Mouse (Mus musculus): ENCODE data around the gene Gm10382. TPM values are rescaled to one million over a fixed set of nuclear protein-coding genes. Genes with fewer than 3 reads are reported as not detected.

The Gm10382 gene
- 0.17 and 0.18 TPM in 2 replicates for polyA plus RNA-seq (2015; fragmentation: Nextera tagmentation; extraction: Ambion mirVana)

DNA sequence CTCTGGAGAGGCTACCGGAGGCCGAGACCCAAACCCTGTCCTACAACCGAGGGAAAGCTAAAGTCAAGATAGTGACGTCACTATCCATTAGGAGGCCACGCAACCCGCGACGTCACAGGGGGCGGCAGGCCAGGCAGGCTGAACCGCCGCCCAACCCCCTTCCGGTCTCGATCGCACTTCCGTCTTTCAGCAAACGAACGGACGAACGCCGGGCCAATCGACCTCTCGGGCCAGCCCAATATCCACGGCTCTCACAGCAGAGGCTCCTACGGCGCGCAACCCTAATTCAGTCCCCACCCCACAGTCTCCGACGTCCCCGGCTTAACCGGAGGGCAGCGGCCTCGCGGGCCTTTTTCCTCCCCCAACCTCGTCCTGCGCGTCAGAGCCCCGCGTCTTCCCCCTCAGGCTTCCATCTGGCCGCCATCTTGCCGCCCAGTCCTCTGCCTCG, at the start of gene Gm10382:
TSS of gene Gm10382 (plus strand) at position 192 of the 448 bp plus-strand sequence.
- peak within 1 kb of the TSS; percentile 100 for H3K4me3 ChIP-seq (ENCODE audit: low read depth, low read length)
- H3K27ac ChIP-seq (ENCODE audit: low read depth) = peak within 1 kb of the TSS; percentile 100
- no peaks in the 10 kb centered on the region for H3K9me3 ChIP-seq (ENCODE audit: low read length)
- DNase-seq (peak; percentile 94), ATAC-seq (peak; percentile 28)
- no peak for TF ChIP-seq CTCF (IDR thresholded peaks at IDR 0.05; ENCODE audit: low read depth)
- 0 out of 2 replicates have a peak, but pooled peaks have one; percentile 7 for TF ChIP-seq EP300 (IDR thresholded peaks at IDR 0.05; ENCODE audit: low read depth)
- H3K27me3 ChIP-seq (ENCODE audit: insufficient read depth, low read length) = no peaks in the 10 kb centered on the region
- H3K4me2 ChIP-seq (ENCODE audit: low read depth, low read length) = peak within 1 kb of the TSS; percentile 91
- WGBS (ENCODE audit: insufficient replicate concordance) = under 1% methylated on average over 41 of the region's 41 CpGs
- H3K36me3 ChIP-seq (replicated peaks; ENCODE audit: insufficient read depth, low read length) = peaks cover 26% of the 10 kb centered on the region
- peaks cover 37% of the 10 kb centered on the region for H3K4me1 ChIP-seq (ENCODE audit: insufficient read depth)
- peak within 1 kb of the TSS; percentile 100 for H3K9ac ChIP-seq (replicated peaks)

DNA sequence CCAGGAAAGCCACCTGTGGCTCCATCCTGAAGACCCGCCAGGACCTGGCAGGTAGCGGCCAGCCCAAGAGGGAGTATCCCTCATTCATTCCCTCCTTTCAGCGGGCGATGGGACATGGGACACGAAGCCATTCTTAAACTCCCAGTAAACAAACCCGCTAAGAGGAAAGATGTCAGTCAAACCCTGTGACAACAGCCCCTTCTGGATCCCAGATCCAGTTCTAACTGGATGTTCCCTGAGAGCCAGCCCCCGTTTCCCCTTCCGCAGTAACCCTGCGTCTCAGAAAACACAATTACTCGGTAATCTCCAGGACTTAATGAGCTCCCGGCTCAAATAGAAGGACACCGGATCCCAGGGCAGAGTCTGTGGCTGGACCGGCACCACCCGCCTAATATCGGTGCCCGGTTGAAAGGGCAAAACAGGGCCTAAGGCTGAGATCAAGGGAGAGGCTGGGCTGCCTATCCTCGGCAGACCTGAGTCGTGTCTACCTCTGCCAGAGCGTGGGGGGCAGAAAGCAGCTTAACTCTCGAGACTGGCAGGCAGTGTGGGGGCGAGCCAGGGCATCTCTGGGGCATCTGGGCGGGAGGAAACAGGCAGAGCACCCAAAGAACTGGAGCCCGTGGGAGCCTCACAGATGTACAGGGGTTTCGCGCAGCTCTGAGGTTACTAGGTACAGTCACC, 49.1 kb upstream of the Gm10382 start:
- H3K36me3 ChIP-seq (replicated peaks; ENCODE audit: insufficient read depth, low read length) = no peaks in the 10 kb centered on the region
- no peaks in the 10 kb centered on the region for H3K9me3 ChIP-seq (ENCODE audit: low read length)
- no peaks in the 10 kb centered on the region for H3K27me3 ChIP-seq (ENCODE audit: insufficient read depth, low read length)
- peak overlapping the region; percentile 83 for H3K4me2 ChIP-seq (ENCODE audit: low read depth, low read length)
- peak; percentile 7 for ATAC-seq
- H3K4me1 ChIP-seq (ENCODE audit: insufficient read depth) = peaks cover 47% of the 10 kb centered on the region
- 2% methylated on average over 25 of the region's 25 CpGs for WGBS (ENCODE audit: insufficient replicate concordance)
- peak overlapping the region; percentile 82 for H3K9ac ChIP-seq (replicated peaks)
- DNase-seq = no peak
- peak overlapping the region; percentile 75 for H3K4me3 ChIP-seq (ENCODE audit: low read depth, low read length)
- peak overlapping the region; percentile 89 for H3K27ac ChIP-seq (ENCODE audit: low read depth)
- TF ChIP-seq EP300 (IDR thresholded peaks at IDR 0.05; ENCODE audit: low read depth) = no peak
- TF ChIP-seq CTCF (IDR thresholded peaks at IDR 0.05; ENCODE audit: low read depth) = no peak

DNA sequence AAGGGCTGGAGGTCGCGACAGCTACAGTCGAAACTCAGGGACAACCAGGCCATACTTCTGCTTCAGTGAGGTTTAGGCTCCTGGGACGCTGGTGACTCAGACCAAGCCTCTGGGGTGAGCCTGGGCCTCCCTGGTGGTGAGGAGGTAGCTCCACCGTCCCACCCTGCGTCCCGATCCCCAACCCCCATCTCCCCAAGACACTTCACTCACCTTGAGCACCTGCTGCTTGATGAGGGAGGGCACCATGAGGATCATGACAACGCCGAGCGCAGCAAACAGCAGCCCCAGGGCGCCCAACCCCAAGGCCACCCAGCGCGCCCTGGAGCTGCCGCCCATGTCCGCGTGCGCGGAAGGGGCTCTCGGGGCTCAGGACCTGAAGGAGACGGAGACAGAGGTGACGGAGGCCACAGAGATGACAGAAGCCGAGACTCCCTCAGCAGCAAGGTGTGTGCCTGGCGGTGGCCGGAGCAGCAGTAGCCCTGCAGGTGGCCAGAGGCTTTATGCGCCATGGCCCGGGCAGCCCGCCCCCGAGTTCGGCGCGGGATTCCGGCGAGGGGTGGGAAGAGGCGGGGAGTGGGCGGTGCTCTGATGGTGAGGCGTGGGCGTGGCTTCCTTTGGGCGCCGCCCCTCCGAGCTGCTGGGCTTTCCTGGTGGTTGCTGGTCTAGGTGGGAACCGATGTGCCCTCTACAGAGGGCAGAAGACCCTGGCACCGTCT, 48.4 kb upstream of the Gm10382 start, which contains the start of gene Scarb1:
TSS of gene Scarb1 (minus strand) at position 548 of the 716 bp plus-strand sequence.
- Histone ChIP-seq H3K27me3 (ENCODE audit: insufficient read depth, low read length) (no peaks in the 10 kb centered on the region), H3K27ac (ENCODE audit: low read depth) (peak within 1 kb of the TSS; percentile 89), H3K4me1 (ENCODE audit: insufficient read depth) (peaks cover 47% of the 10 kb centered on the region), H3K36me3 (replicated peaks; ENCODE audit: insufficient read depth, low read length) (no peaks in the 10 kb centered on the region), H3K9ac (replicated peaks) (peak within 1 kb of the TSS; percentile 82), H3K4me2 (ENCODE audit: low read depth, low read length) (peak within 1 kb of the TSS; percentile 83), H3K9me3 (ENCODE audit: low read length) (no peaks in the 10 kb centered on the region), H3K4me3 (ENCODE audit: low read depth, low read length) (peak within 1 kb of the TSS; percentile 75)
- DNase-seq = peak; percentile 95
- WGBS (ENCODE audit: insufficient replicate concordance) = under 1% methylated on average over 38 of the region's 42 CpGs
- peak; percentile 86 for ATAC-seq
- TF ChIP-seq EP300 (IDR thresholded peaks at IDR 0.05; ENCODE audit: low read depth) = no peak
- peak; percentile 33; the same call in 1 of the 2 replicates for TF ChIP-seq CTCF (IDR thresholded peaks at IDR 0.05; ENCODE audit: low read depth)

DNA sequence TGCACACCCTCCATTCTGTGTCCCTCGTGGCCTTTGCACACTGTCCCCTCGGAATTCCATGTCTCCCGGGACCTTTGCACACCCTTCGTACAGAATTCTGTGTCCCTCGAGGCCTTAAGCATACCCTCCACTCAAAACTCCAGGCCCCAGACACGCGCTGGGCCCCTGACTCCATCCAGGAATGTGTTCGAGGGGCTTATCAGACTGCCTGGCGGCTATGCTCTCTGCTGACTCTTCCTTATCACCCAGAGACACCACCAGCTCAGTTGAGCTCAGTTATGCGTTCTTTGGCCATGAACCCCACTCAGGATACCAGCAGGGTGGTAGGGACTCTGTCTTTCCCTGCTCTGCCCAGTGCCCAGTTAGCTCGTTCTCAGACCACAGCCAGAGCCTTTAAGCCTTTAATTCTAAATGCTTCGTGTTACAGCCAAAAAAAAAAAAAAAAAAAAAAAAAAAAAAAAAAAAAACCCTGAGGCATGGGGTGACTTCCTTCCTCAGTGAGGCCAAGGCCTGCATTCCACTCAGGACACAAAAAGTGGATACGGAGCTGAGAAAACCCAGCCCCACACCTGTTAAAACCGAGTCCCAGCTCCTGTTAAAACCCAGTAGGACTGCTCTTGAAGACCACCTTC, 47.5 kb upstream of the Gm10382 start:
- H3K9ac ChIP-seq (replicated peaks) = no peak overlapping the region; the same call in 1 of the 2 replicates
- WGBS (ENCODE audit: insufficient replicate concordance) = 27% methylated on average over 14 of the region's 14 CpGs
- H3K4me3 ChIP-seq (ENCODE audit: low read depth, low read length) = peak overlapping the region; percentile 75
- peak overlapping the region; percentile 83 for H3K4me2 ChIP-seq (ENCODE audit: low read depth, low read length)
- TF ChIP-seq EP300 (IDR thresholded peaks at IDR 0.05; ENCODE audit: low read depth) = 0 out of 2 replicates have a peak, but pooled peaks have one; percentile 20
- TF ChIP-seq CTCF (IDR thresholded peaks at IDR 0.05; ENCODE audit: low read depth) = no peak
- H3K4me1 ChIP-seq (ENCODE audit: insufficient read depth) = peaks cover 45% of the 10 kb centered on the region
- H3K36me3 ChIP-seq (replicated peaks; ENCODE audit: insufficient read depth, low read length) = no peaks in the 10 kb centered on the region
- no peaks in the 10 kb centered on the region for H3K27me3 ChIP-seq (ENCODE audit: insufficient read depth, low read length)
- H3K27ac ChIP-seq (ENCODE audit: low read depth) = peak overlapping the region; percentile 48
- ATAC-seq = peak; percentile 26
- no peak for DNase-seq
- H3K9me3 ChIP-seq (ENCODE audit: low read length) = no peaks in the 10 kb centered on the region

GRCm38 (mm10) chr5:125344296-125344695, 44.8 kb upstream of the Gm10382 start:
- Histone ChIP-seq H3K9ac (replicated peaks) (no peak overlapping the region), H3K27me3 (ENCODE audit: insufficient read depth, low read length) (no peaks in the 10 kb centered on the region), H3K27ac (ENCODE audit: low read depth) (no peak overlapping the region), H3K4me2 (ENCODE audit: low read depth, low read length) (no peak overlapping the region), H3K4me3 (ENCODE audit: low read depth, low read length) (no peak overlapping the region), H3K4me1 (ENCODE audit: insufficient read depth) (peaks cover 29% of the 10 kb centered on the region), H3K36me3 (replicated peaks; ENCODE audit: insufficient read depth, low read length) (no peaks in the 10 kb centered on the region), H3K9me3 (ENCODE audit: low read length) (no peaks in the 10 kb centered on the region)
- ATAC-seq (no peak), DNase-seq (no peak)
- TF ChIP-seq EP300 (IDR thresholded peaks at IDR 0.05; ENCODE audit: low read depth) (no peak), CTCF (IDR thresholded peaks at IDR 0.05; ENCODE audit: low read depth) (no peak)
- 92% methylated on average over 6 of the region's 6 CpGs for WGBS (ENCODE audit: insufficient replicate concordance)

Measured in liver, postnatal 0 days (tissue).